Mouse (Mus musculus) forebrain, embryonic 11.5 days (tissue): ENCODE data around the gene Parn. TPM values are rescaled to one million over a fixed set of nuclear protein-coding genes. Genes with fewer than 3 reads are reported as not detected.

Experiments
- ATAC-seq: fragments of 200-750 bp; cut with Nextera tagmentation; replicated peaks from 2 replicates; pipeline ENCODE4 v1.8.0; 2017; ENCODE audit warnings: moderate TSS enrichment; ENCODE audit not compliant: low FRiP score
- DNase-seq: peaks from one replicate; pipeline ENCODE4 v3.0.0-alpha.2; 2017; ENCODE audit warnings: low spot score
- H3K27ac ChIP-seq: fragments of 300-500 bp; sonication (generic); 2 replicates; pipeline ENCODE4 v1.5.1; 2014; ENCODE audit warnings: low read depth, low read length
- H3K27me3 ChIP-seq: fragments of 300-500 bp; sonication (generic); 2 replicates; pipeline ENCODE4 v1.6.1; 2014; ENCODE audit warnings: mild to moderate bottlenecking, low read length, mixed read lengths; ENCODE audit not compliant: control insufficient read depth, insufficient read depth
- H3K36me3 ChIP-seq: fragments of 300-500 bp; sonication (generic); 2 replicates; pipeline ENCODE4 v1.6.1; 2014; ENCODE audit warnings: mild to moderate bottlenecking, low read length, moderate library complexity, mixed read lengths; ENCODE audit not compliant: control insufficient read depth, insufficient read depth
- H3K4me1 ChIP-seq: fragments of 300-500 bp; sonication (generic); replicated peaks from 2 replicates; pipeline ENCODE4 v1.6.1; 2014; ENCODE audit warnings: low read length, mixed read lengths; ENCODE audit not compliant: control insufficient read depth, insufficient read depth
- H3K4me2 ChIP-seq: fragments of 300-500 bp; sonication (generic); 2 replicates; pipeline ENCODE4 v1.6.1; 2014; ENCODE audit warnings: low read depth, mild to moderate bottlenecking, low read length, moderate library complexity, mixed read lengths; ENCODE audit not compliant: severe bottlenecking
- H3K4me3 ChIP-seq: fragments of 300-500 bp; sonication (generic); 2 replicates; pipeline ENCODE4 v1.5.1; 2014; ENCODE audit warnings: low read depth, low read length
- H3K9ac ChIP-seq: fragments of 300-500 bp; sonication (generic); 2 replicates; pipeline ENCODE4 v1.6.1; 2014; ENCODE audit warnings: low read length
- H3K9me3 ChIP-seq: fragments of 300-500 bp; sonication (generic); 2 replicates; pipeline ENCODE4 v1.6.1; 2016; ENCODE audit warnings: low read length, mixed read lengths; ENCODE audit not compliant: control insufficient read depth
- WGBS: fragments of 180-500 bp; shearing (Covaris S2); extraction: QIAGEN DNeasy Blood & Tissue Kit; methylation state at CpG from one replicate; pipeline ENCODE4 v1.1.7; 2014; 5-methylcytosine and 5-hydroxymethylcytosine counted together
- polyA plus RNA-seq: library from polyadenylated mRNA; unstranded; fragments of >200 nt; fragmentation: Nextera tagmentation; extraction: Ambion mirVana; gene quantifications from 2 replicates; pipeline ENCODE4 v1.2.1, GENCODE M21; 2014

The Parn gene
- polyA plus RNA-seq, 1 experiment from 2014 or later, result 44.1 TPM

DNA sequence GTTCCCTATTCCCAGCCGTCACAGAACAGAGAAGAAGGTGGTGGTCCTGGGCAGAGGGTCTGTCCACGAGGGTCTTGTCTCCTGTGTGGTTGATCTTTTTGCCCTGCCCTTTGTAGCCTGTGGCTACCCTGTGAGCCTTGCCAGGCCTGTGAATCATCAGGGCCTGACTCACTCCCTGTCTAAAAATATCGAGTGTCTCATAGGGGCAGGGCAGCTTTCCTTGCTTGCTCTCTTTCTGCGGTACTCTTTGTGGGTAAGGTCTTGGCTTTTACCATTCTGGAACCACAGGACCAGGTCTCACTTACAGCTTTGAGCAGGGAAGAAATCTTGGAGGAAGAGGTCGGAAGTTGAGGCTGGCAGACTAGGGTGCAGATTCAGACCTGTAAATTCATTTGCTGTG, 162.9 kb downstream of the Parn start:
- ATAC-seq (no peak), DNase-seq (no peak)
- Histone ChIP-seq H3K27me3 (no peaks in the 10 kb centered on the region), H3K9ac (no peak overlapping the region), H3K4me1 (no peaks in the 10 kb centered on the region), H3K4me3 (no peak overlapping the region), H3K4me2 (no peak overlapping the region), H3K9me3 (no peaks in the 10 kb centered on the region), H3K36me3 (no peaks in the 10 kb centered on the region), H3K27ac (no peak overlapping the region)
- WGBS, result 84% methylated on average over 5 of the region's 5 CpGs

- H3K9ac ChIP-seq, result no peak overlapping the region
- H3K27ac ChIP-seq, result no peak overlapping the region
- 91% methylated on average over 3 of the region's 3 CpGs for WGBS
- H3K4me3 ChIP-seq, result no peak overlapping the region
- H3K36me3 ChIP-seq, result no peaks in the 10 kb centered on the region
- no peaks in the 10 kb centered on the region for H3K4me1 ChIP-seq
- ATAC-seq (no peak), DNase-seq (no peak)
- no peaks in the 10 kb centered on the region for H3K9me3 ChIP-seq
- no peak overlapping the region for H3K4me2 ChIP-seq
- no peaks in the 10 kb centered on the region for H3K27me3 ChIP-seq
These were observed 163.5 kb downstream of the Parn start for GRCm38 (mm10) chr16:13504476-13504875.

DNA sequence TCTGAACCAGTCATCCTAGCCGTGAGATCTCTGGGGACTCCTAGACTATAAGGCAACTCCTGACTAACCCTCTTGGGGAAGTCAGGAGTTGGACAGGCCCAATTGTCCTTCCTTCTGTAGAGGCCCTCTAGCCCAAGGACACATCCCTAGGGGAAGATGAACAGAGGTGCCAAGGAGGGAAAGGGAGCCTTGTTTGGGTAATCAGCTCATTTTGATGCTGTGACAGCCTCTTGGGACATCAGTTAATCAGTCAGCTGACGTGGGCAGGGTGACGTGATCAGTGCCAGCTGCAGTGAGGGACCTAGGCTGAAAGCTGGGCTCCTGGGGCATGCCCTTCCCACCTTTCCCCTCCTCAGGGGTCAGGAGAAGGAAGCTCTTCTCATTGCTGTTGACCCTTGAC, 169.0 kb downstream of the Parn start:
- H3K9me3 ChIP-seq, result no peaks in the 10 kb centered on the region
- no peak overlapping the region for H3K27ac ChIP-seq
- WGBS, result 77% methylated on average over 3 of the region's 3 CpGs
- H3K4me3 ChIP-seq, result no peak overlapping the region
- DNase-seq, result no peak
- H3K4me2 ChIP-seq, result no peak overlapping the region
- no peak for ATAC-seq
- no peak overlapping the region for H3K9ac ChIP-seq
- no peaks in the 10 kb centered on the region for H3K27me3 ChIP-seq
- no peaks in the 10 kb centered on the region for H3K36me3 ChIP-seq
- no peaks in the 10 kb centered on the region for H3K4me1 ChIP-seq

DNA sequence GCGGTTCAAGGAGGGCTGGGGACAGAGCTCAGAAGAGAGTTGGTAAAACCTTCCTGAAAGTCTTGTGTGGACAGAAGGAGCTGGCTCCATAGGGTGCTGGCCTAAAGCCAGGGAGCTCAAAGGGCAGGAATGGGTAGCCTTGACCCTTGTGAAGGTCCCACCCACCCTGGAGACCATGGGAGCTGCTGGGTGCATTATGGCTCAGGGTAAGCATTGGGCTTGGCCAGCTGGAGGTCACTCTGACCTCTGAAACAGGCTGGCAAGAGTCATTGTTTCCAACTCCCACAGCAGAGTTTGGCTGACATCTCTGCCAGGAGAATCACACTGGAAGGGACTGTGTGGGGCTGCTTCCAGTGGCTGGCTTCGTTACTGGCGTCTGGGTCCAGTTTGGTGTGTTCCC, 174.0 kb downstream of the Parn start:
- no peaks in the 10 kb centered on the region for H3K4me1 ChIP-seq
- no peak overlapping the region for H3K9ac ChIP-seq
- H3K4me2 ChIP-seq, result no peak overlapping the region
- ATAC-seq (no peak), DNase-seq (no peak)
- no peaks in the 10 kb centered on the region for H3K9me3 ChIP-seq
- no peaks in the 10 kb centered on the region for H3K36me3 ChIP-seq
- 88% methylated on average over 3 of the region's 3 CpGs for WGBS
- no peaks in the 10 kb centered on the region for H3K27me3 ChIP-seq
- H3K27ac ChIP-seq, result no peak overlapping the region
- no peak overlapping the region for H3K4me3 ChIP-seq

- H3K27ac ChIP-seq, result no peak overlapping the region
- no peak overlapping the region for H3K4me3 ChIP-seq
- H3K36me3 ChIP-seq, result no peaks in the 10 kb centered on the region
- no peaks in the 10 kb centered on the region for H3K27me3 ChIP-seq
- H3K4me2 ChIP-seq, result no peak overlapping the region
- whole genome bisulfite sequencing, result 71% methylated on average over 3 of the region's 3 CpGs
- ATAC-seq (no peak), DNase-seq (no peak)
- H3K9me3 ChIP-seq, result no peaks in the 10 kb centered on the region
- no peaks in the 10 kb centered on the region for H3K4me1 ChIP-seq
- no peak overlapping the region for H3K9ac ChIP-seq
These were observed 175.0 kb downstream of the Parn start for GRCm38 (mm10) chr16:13492996-13493395.

GRCm38 (mm10) chr16:13491776-13492175, 176.2 kb downstream of the Parn start:
- H3K9ac ChIP-seq, result no peak overlapping the region
- no peak overlapping the region for H3K27ac ChIP-seq
- no peak overlapping the region for H3K4me2 ChIP-seq
- no peaks in the 10 kb centered on the region for H3K36me3 ChIP-seq
- no peak overlapping the region for H3K4me3 ChIP-seq
- no peaks in the 10 kb centered on the region for H3K27me3 ChIP-seq
- ATAC-seq, result no peak
- H3K9me3 ChIP-seq, result no peaks in the 10 kb centered on the region
- no peak for DNase-seq
- H3K4me1 ChIP-seq, result no peaks in the 10 kb centered on the region
- 70% methylated on average over 3 of the region's 3 CpGs for WGBS

Other genes starting within 250 kb of the Parn start
- 41.2 and 48.4 TPM in 2 replicates for gene Bfar, start 3.7 kb upstream of the Parn start, polyA plus RNA-seq
- 9.1 and 9.9 TPM in 2 replicates for gene 3110001I22Rik, start 3.8 kb upstream of the Parn start, polyA plus RNA-seq
- gene Pla2g10, start 62.8 kb upstream of the Parn start, polyA plus RNA-seq, result not detected in 2 replicates
- gene Rrn3, start 112.5 kb upstream of the Parn start, polyA plus RNA-seq, result 102 and 107 TPM in 2 replicates
- 151 and 159 TPM in 2 replicates for gene Ntan1, start 150.7 kb upstream of the Parn start, polyA plus RNA-seq
- gene Pdxdc1, start 235.0 kb upstream of the Parn start, polyA plus RNA-seq, result 73.9 and 74.1 TPM in 2 replicates
- 2.7 and 3.2 TPM in 2 replicates for gene Mpv17l, start 235.0 kb upstream of the Parn start, polyA plus RNA-seq